Mouse (Mus musculus): ENCODE data around the gene Clec4a4. TPM values are rescaled to one million over a fixed set of nuclear protein-coding genes. Genes with fewer than 3 reads are reported as not detected.
"Not testable (repeated sequence)": the region's sequence is repeated elsewhere in the genome, so short reads cannot be mapped to it uniquely, and the experiment has no call there.

Clec4a4 gene
- not detected for total RNA-seq (2021)

GRCm38 (mm10) chr6:122989876-122990437 lies at the start of gene Clec4a4:
Gene Clec4a4 (plus strand): TSS chr6:122990367.
- no peak for DNase-seq

- DNase-seq, result no peak
These were observed 43.4 kb upstream of the Clec4a4 start for GRCm38 (mm10) chr6:122946760-122947159.

GRCm38 (mm10) chr6:122952401-122952800 lies 37.8 kb upstream of the Clec4a4 start, which contains the start of gene Clec4a3:
Gene Clec4a3 (plus strand): TSS chr6:122952515.
- DNase-seq, result no peak

GRCm38 (mm10) chr6:122964562-122964961 lies 25.6 kb upstream of the Clec4a4 start:
- no peak for DNase-seq

GRCm38 (mm10) chr6:122969048-122969447 lies 21.1 kb upstream of the Clec4a4 start:
- DNase-seq, result no peak

- not testable (repeated sequence) for DNase-seq
These were observed 14.5 kb downstream of the Clec4a4 start for GRCm38 (mm10) chr6:123004696-123005095.

GRCm38 (mm10) chr6:123005591-123005990 lies 15.4 kb downstream of the Clec4a4 start:
- DNase-seq, result no peak

GRCm38 (mm10) chr6:123049742-123050372 lies 59.7 kb downstream of the Clec4a4 start, which contains the start of gene Clec4b1:
Gene Clec4b1 (plus strand): TSS chr6:123049962.
- no peak for DNase-seq

Other genes starting within 250 kb of the Clec4a4 start
- 100 to 1,000 TPM; 110 to 121 TPM for gene Slc2a3, start 188.7 kb upstream of the Clec4a4 start, total RNA-seq (2021)
- gene Foxj2, start 170.5 kb upstream of the Clec4a4 start, total RNA-seq (2021), result 10 to 100 TPM; 26.5 to 30.3 TPM
- under 1 TPM; 0.47 to 0.63 TPM for gene C3ar1, start 134.2 kb upstream of the Clec4a4 start, total RNA-seq (2021)
- gene Necap1, start 115.9 kb upstream of the Clec4a4 start, total RNA-seq (2021), result 100 to 1,000 TPM; 205 to 211 TPM
- gene Clec4a1, start 68.5 kb upstream of the Clec4a4 start, total RNA-seq (2021), result under 1 TPM in 1 of 2 experiments, not detected in 1; 0.88 TPM
- 1 to 10 TPM; 1.3 to 1.4 TPM for gene Clec4a3, start 37.9 kb upstream of the Clec4a4 start, total RNA-seq (2021)
- gene Clec4b1, start 59.6 kb downstream of the Clec4a4 start, total RNA-seq (2021), result not detected
- 1 to 10 TPM; 1.8 to 2.7 TPM for gene Clec4a2, start 116.1 kb downstream of the Clec4a4 start, total RNA-seq (2021)
- gene Clec4b2, start 182.5 kb downstream of the Clec4a4 start, total RNA-seq (2021), result not detected
- not detected for gene Clec4n, start 239.5 kb downstream of the Clec4a4 start, total RNA-seq (2021)